8 mouse cellular contexts compared by ENCODE assay signal in the genomic region with DNA sequence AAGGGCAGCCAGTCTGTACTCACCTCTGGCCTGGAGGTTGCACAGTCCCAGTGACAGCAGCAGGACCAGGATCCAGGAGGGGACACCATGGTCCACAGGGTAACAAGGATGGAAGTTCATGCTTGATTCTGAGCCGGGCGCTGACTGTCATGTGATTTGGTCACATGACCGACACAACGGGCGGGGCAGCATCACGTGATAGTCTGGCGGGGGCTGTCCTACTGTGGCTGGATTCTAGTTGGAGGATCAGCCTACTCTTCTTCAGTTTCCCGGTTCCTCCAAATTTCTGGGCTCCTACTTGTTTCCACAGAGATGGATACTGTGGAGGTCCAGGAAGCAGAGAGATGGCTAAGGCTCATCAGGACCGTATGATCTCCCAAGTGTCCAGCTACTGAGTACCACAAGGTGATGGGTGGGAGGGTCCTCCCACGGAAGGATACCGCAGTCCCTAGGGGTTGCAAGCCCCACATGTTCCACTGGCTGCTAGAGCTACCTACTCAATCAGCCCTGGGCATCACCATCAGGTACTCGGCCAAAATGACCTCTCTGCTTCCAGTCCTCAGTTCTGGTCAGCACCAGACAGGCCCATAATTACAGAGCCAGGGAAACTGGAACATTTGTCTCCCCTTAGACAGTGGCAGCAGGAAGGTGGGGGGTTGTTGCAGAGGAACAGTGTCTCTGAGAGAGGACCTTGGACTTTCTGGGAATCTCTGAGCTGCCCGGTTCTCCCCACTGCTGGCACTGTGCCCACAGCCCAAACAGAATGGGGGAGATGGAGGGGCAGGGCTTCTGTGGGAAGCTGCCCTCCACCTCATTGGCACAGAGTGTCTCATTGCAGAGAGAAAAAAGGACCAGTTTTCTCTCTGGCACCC. TPM values are rescaled to one million over a fixed set of nuclear protein-coding genes. Genes with fewer than 3 reads are reported as not detected.
DNase-seq lines count a peak whose midpoint lies in the region; ATAC-seq lines count a peak whose summit lies in the region.

A gene (minus strand): TSS at position 152 of the 872 bp plus-strand sequence.

- WGBS in embryonic facial prominence, embryonic 12.5 days, result 4% methylated on average over 13 of the region's 13 CpGs
- WGBS in limb, embryonic 10.5 days, result 8% methylated on average over 13 of the region's 13 CpGs
- 7% methylated on average over 13 of the region's 13 CpGs for WGBS in midbrain, embryonic 12.5 days

- peak; percentile 93 for DNase-seq in 3T3-L1 (ENCODE audit: low read depth, low spot score)
- DNase-seq in adrenal gland, postnatal 36 days, result peak; percentile 82 to 83
- DNase-seq in heart, adult 11 months, result peak; percentile 98
- DNase-seq in kidney, adult 18-20 months, result peak; percentile 87
- DNase-seq in limb, embryonic 10.5 days (ENCODE audit: low spot score), result peak; percentile 95
- peak; percentile 84 for DNase-seq in skeletal muscle tissue, adult 2 months (ENCODE audit: low read depth, low spot score)

- H3K9me3 ChIP-seq in embryonic facial prominence, embryonic 12.5 days, result no peaks in the 10 kb centered on the region
- no peaks in the 10 kb centered on the region for H3K9me3 ChIP-seq in limb, embryonic 10.5 days (replicated peaks)
- no peaks in the 10 kb centered on the region for H3K9me3 ChIP-seq in midbrain, embryonic 12.5 days

- H3K36me3 ChIP-seq in embryonic facial prominence, embryonic 12.5 days, result peaks cover 21% of the 10 kb centered on the region
- peaks cover 30% of the 10 kb centered on the region for H3K36me3 ChIP-seq in limb, embryonic 10.5 days
- H3K36me3 ChIP-seq in midbrain, embryonic 12.5 days, result peaks cover 24% of the 10 kb centered on the region

- H3K4me2 ChIP-seq in embryonic facial prominence, embryonic 12.5 days (replicated peaks), result peak within 1 kb of the TSS; percentile 79
- peak within 1 kb of the TSS; percentile 81 for H3K4me2 ChIP-seq in midbrain, embryonic 12.5 days (replicated peaks)

- peak; percentile 80 for ATAC-seq in embryonic facial prominence, embryonic 12.5 days (ENCODE audit: insufficient number of reproducible peaks, insufficient read depth, low FRiP score, low TSS enrichment)
- ATAC-seq in midbrain, embryonic 12.5 days (ENCODE audit: low FRiP score, low read depth), result peak; percentile 87

- H3K9ac ChIP-seq in embryonic facial prominence, embryonic 12.5 days, result peak within 1 kb of the TSS; percentile 40
- H3K9ac ChIP-seq in midbrain, embryonic 12.5 days (replicated peaks), result peak within 1 kb of the TSS; percentile 49

- peak within 1 kb of the TSS; percentile 55 for H3K4me3 ChIP-seq in embryonic facial prominence, embryonic 12.5 days
- peak within 1 kb of the TSS; percentile 62 for H3K4me3 ChIP-seq in limb, embryonic 10.5 days
- peak within 1 kb of the TSS; percentile 55 for H3K4me3 ChIP-seq in midbrain, embryonic 12.5 days

- peaks cover 15% of the 10 kb centered on the region for H3K4me1 ChIP-seq in embryonic facial prominence, embryonic 12.5 days
- H3K4me1 ChIP-seq in limb, embryonic 10.5 days, result peaks cover 25% of the 10 kb centered on the region
- peaks cover 21% of the 10 kb centered on the region for H3K4me1 ChIP-seq in midbrain, embryonic 12.5 days

- H3K27ac ChIP-seq in embryonic facial prominence, embryonic 12.5 days, result no peak within 1 kb of the TSS
- peak within 1 kb of the TSS; percentile 66 for H3K27ac ChIP-seq in limb, embryonic 10.5 days
- H3K27ac ChIP-seq in midbrain, embryonic 12.5 days (replicated peaks), result no peak within 1 kb of the TSS

- H3K27me3 ChIP-seq in embryonic facial prominence, embryonic 12.5 days, result no peaks in the 10 kb centered on the region
- H3K27me3 ChIP-seq in limb, embryonic 10.5 days (ENCODE audit: low read depth, poor library complexity, severe bottlenecking), result no peaks in the 10 kb centered on the region
- H3K27me3 ChIP-seq in midbrain, embryonic 12.5 days, result no peaks in the 10 kb centered on the region

RNA-seq across cellular contexts. Expression of the gene that starts here (rescaled TPM):
- total RNA-seq in adrenal gland, postnatal 36 days (2021), result 10 to 100 TPM; 29.9 to 31.8 TPM
- 25.0 and 27.0 TPM in 2 replicates for polyA plus RNA-seq in embryonic facial prominence, embryonic 12.5 days (2016; fragmentation: Nextera tagmentation; extraction: Ambion mirVana)
- polyA plus RNA-seq in limb, embryonic 10.5 days (2016; fragmentation: Nextera tagmentation; extraction: Ambion mirVana), result 15.7 and 18.7 TPM in 2 replicates
- 19.5 and 20.5 TPM in 2 replicates for polyA plus RNA-seq in midbrain, embryonic 12.5 days (2016; fragmentation: Nextera tagmentation; extraction: Ambion mirVana)
